Mouse (Mus musculus): Measurements from ENCODE around the gene Sorcs2. TPM values are rescaled to one million over a fixed set of nuclear protein-coding genes. Genes with fewer than 3 reads are reported as not detected.
A peak's percentile ranks its signal among the peaks of the same experiment; 100 is the strongest.

Sorcs2 gene
- total and polyA plus RNA-seq, 3 experiments, result 0.42 to 1.6 (median 0.46) TPM

- Histone ChIP-seq H3K27ac (ENCODE audit: insufficient read depth, low read depth) (no peak overlapping the region), H3K27me3 (replicated peaks) (peaks cover 92% of the 10 kb centered on the region), H3K4me3 (replicated peaks in 1 of 3; ENCODE audit: low read depth in 2 of 3, low read length in 2 of 3, poor library complexity in 1 of 3) (no peak overlapping the region), H3K36me3 (replicated peaks in 1 of 2; ENCODE audit: control insufficient read depth in 1 of 2, insufficient read depth in 1 of 2, low read length in 1 of 2) (no peaks in the 10 kb centered on the region), H3K9me3 (replicated peaks; ENCODE audit: low read length) (no peaks in the 10 kb centered on the region), H3K4me2 (ENCODE audit: insufficient read depth, low read depth, poor library complexity, severe bottlenecking) (no peak overlapping the region), H3K9ac (ENCODE audit: insufficient read depth, low read depth) (no peak overlapping the region), H3K79me2 (replicated peaks; ENCODE audit: control insufficient read depth, extremely low read depth, insufficient read depth, poor library complexity, severe bottlenecking) (no peaks in the 10 kb centered on the region), H3K4me1 (ENCODE audit: control insufficient read depth in 1 of 2, insufficient read depth in 2 of 2) (peaks cover 4 to 12% of the 10 kb centered on the region in 2 experiments; a peak in 3 of 4 replicates)
- TF ChIP-seq TBP (conservative IDR thresholded peaks at IDR 0.05; ENCODE audit: low read depth, low read length) (no peak), MYC (IDR thresholded peaks at IDR 0.05; ENCODE audit: low read depth, low read length) (no peak), MXI1 (IDR thresholded peaks at IDR 0.05; ENCODE audit: low read depth, low read length) (no peak), IRF4 (IDR thresholded peaks at IDR 0.05; ENCODE audit: low read depth, low read length) (no peak), CTCF (conservative IDR thresholded peaks at IDR 0.05 in 1 of 2, IDR thresholded peaks at IDR 0.05 in 1 of 2; ENCODE audit: low read depth in 2 of 2, low read length in 2 of 2) (peak in 1 of 2 experiments; percentile 60; a peak in 2 of 4 replicates), ZMIZ1 (IDR thresholded peaks at IDR 0.05; ENCODE audit: low read depth, low read length) (no peak), SMC3 (IDR thresholded peaks at IDR 0.05; ENCODE audit: low read depth, low read length) (peak; percentile 63), RAD21 (IDR thresholded peaks at IDR 0.05; ENCODE audit: low read depth, low read length) (peak; percentile 51), ZC3H11A (IDR thresholded peaks at IDR 0.05; ENCODE audit: low read depth, low read length) (0 out of 2 replicates have a peak, but pooled peaks have one; percentile 2), USF1 (IDR thresholded peaks at IDR 0.05; ENCODE audit: low read depth, low read length) (no peak)
- DNase-seq (ENCODE audit: extremely low read depth), result peak; percentile 6
- dilution Hi-C loops (cut with MboI; ENCODE audit: extremely low pct_ligation_motif_present, extremely low pct_unique_long_range_greater_than_20kb, low sequenced_read_pairs) (no loop called here), in situ Hi-C loops (cut with MboI; ENCODE audit: low pct_ligation_motif_present, low pct_unique_long_range_greater_than_20kb, low sequenced_read_pairs) (no loop called here)
Measured at GRCm38 (mm10) chr5:36191876-36192275, 206.1 kb downstream of the Sorcs2 start.

- dilution Hi-C loops (cut with MboI; ENCODE audit: extremely low pct_ligation_motif_present, extremely low pct_unique_long_range_greater_than_20kb, low sequenced_read_pairs), result no loop called here
- DNase-seq (ENCODE audit: extremely low read depth), result no peak
Measured at GRCm38 (mm10) chr5:36191285-36191684, 206.7 kb downstream of the Sorcs2 start.

GRCm38 (mm10) chr5:36188310-36188709, 209.6 kb downstream of the Sorcs2 start:
- in situ Hi-C loops (cut with MboI; ENCODE audit: low pct_ligation_motif_present, low pct_unique_long_range_greater_than_20kb, low sequenced_read_pairs) (no loop called here), dilution Hi-C loops (cut with MboI; ENCODE audit: extremely low pct_ligation_motif_present, extremely low pct_unique_long_range_greater_than_20kb, low sequenced_read_pairs) (no loop called here)
- Histone ChIP-seq H3K27me3 (replicated peaks) (peaks cover 84% of the 10 kb centered on the region), H3K9ac (ENCODE audit: insufficient read depth, low read depth) (no peak overlapping the region), H3K9me3 (replicated peaks; ENCODE audit: low read length) (peaks cover under 1% of the 10 kb centered on the region), H3K36me3 (replicated peaks in 1 of 2; ENCODE audit: control insufficient read depth in 1 of 2, insufficient read depth in 1 of 2, low read length in 1 of 2) (no peaks in the 10 kb centered on the region), H3K4me3 (replicated peaks in 1 of 3; ENCODE audit: low read depth in 2 of 3, low read length in 2 of 3, poor library complexity in 1 of 3) (no peak overlapping the region), H3K4me1 (ENCODE audit: control insufficient read depth in 1 of 2, insufficient read depth in 2 of 2) (no peaks in the 10 kb centered on the region), H3K79me2 (replicated peaks; ENCODE audit: control insufficient read depth, extremely low read depth, insufficient read depth, poor library complexity, severe bottlenecking) (no peaks in the 10 kb centered on the region), H3K4me2 (ENCODE audit: insufficient read depth, low read depth, poor library complexity, severe bottlenecking) (no peak overlapping the region), H3K27ac (ENCODE audit: insufficient read depth, low read depth) (no peak overlapping the region)
- no peak for DNase-seq (ENCODE audit: extremely low read depth)
- TF ChIP-seq ELF1 (IDR thresholded peaks at IDR 0.05; ENCODE audit: low read depth, low read length) (no peak), CHD1 (IDR thresholded peaks at IDR 0.05; ENCODE audit: low read depth, low read length) (no peak)

More at GRCm38 (mm10) chr5:36191285-36191684, 206.7 kb downstream of the Sorcs2 start:
- no peaks in the 10 kb centered on the region for H3K79me2 ChIP-seq (replicated peaks; ENCODE audit: control insufficient read depth, extremely low read depth, insufficient read depth, poor library complexity, severe bottlenecking)
- H3K27ac ChIP-seq (ENCODE audit: insufficient read depth, low read depth), result no peak overlapping the region
- no peak overlapping the region for H3K9ac ChIP-seq (ENCODE audit: insufficient read depth, low read depth)
- in situ Hi-C loops (cut with MboI; ENCODE audit: low pct_ligation_motif_present, low pct_unique_long_range_greater_than_20kb, low sequenced_read_pairs), result no loop called here
- H3K4me3 ChIP-seq (replicated peaks in 1 of 3; ENCODE audit: low read depth in 2 of 3, low read length in 2 of 3, poor library complexity in 1 of 3), result no peak overlapping the region
- H3K9me3 ChIP-seq (replicated peaks; ENCODE audit: low read length), result no peaks in the 10 kb centered on the region
- no peak for TF ChIP-seq ELF1 (IDR thresholded peaks at IDR 0.05; ENCODE audit: low read depth, low read length)
- H3K27me3 ChIP-seq (replicated peaks), result peaks cover 92% of the 10 kb centered on the region
- peaks cover 4 to 12% of the 10 kb centered on the region in 2 experiments; a peak in 3 of 4 replicates for H3K4me1 ChIP-seq (ENCODE audit: control insufficient read depth in 1 of 2, insufficient read depth in 2 of 2)
- no peak overlapping the region for H3K4me2 ChIP-seq (ENCODE audit: insufficient read depth, low read depth, poor library complexity, severe bottlenecking)
- H3K36me3 ChIP-seq (replicated peaks in 1 of 2; ENCODE audit: control insufficient read depth in 1 of 2, insufficient read depth in 1 of 2, low read length in 1 of 2), result no peaks in the 10 kb centered on the region

Data from CH12.LX (cell line).